Mouse (Mus musculus) hindbrain, embryonic 13.5 days (tissue): ENCODE results near the gene Rprd1b. TPM values are rescaled to one million over a fixed set of nuclear protein-coding genes. Genes with fewer than 3 reads are reported as not detected.

ENCODE experiments used
- ATAC-seq: fragments of 200-750 bp; cut with Nextera tagmentation; 2 replicates; pipeline ENCODE4 v1.8.0; 2017; ENCODE audit warnings: moderate TSS enrichment; ENCODE audit not compliant: low FRiP score
- H3K27ac ChIP-seq: fragments of 300-500 bp; sonication (generic); 2 replicates; pipeline ENCODE4 v1.5.1; 2015; ENCODE audit warnings: inconsistent platforms, mild to moderate bottlenecking, moderate library complexity
- H3K27me3 ChIP-seq: fragments of 300-500 bp; sonication (generic); 2 replicates; pipeline ENCODE4 v1.6.1; 2015; ENCODE audit warnings: mild to moderate bottlenecking, inconsistent platforms
- H3K36me3 ChIP-seq: fragments of 300-500 bp; sonication (generic); 2 replicates; pipeline ENCODE4 v1.6.1; 2015; ENCODE audit warnings: mild to moderate bottlenecking, inconsistent platforms
- H3K4me1 ChIP-seq: fragments of 300-500 bp; sonication (generic); replicated peaks from 2 replicates; pipeline ENCODE4 v1.6.1; 2015; ENCODE audit warnings: inconsistent platforms
- H3K4me2 ChIP-seq: fragments of 300-500 bp; sonication (generic); 2 replicates; pipeline ENCODE4 v1.6.1; 2015; ENCODE audit warnings: inconsistent platforms, mild to moderate bottlenecking, moderate library complexity
- H3K4me3 ChIP-seq: fragments of 300-500 bp; sonication (generic); 2 replicates; pipeline ENCODE4 v1.5.1; 2015; ENCODE audit warnings: mild to moderate bottlenecking, inconsistent platforms
- H3K9ac ChIP-seq: fragments of 300-500 bp; sonication (generic); 2 replicates; pipeline ENCODE4 v1.6.1; 2015; ENCODE audit warnings: mild to moderate bottlenecking, inconsistent platforms
- H3K9me3 ChIP-seq: fragments of 300-500 bp; sonication (generic); 2 replicates; pipeline ENCODE4 v1.6.1; 2016; ENCODE audit warnings: inconsistent platforms
- WGBS: fragments of 180-500 bp; shearing (Covaris S2); methylation state at CpG from one replicate; pipeline ENCODE4 v1.1.7; 2015; 5-methylcytosine and 5-hydroxymethylcytosine counted together
- polyA plus RNA-seq: library from polyadenylated mRNA; unstranded; fragments of >200 nt; fragmentation: Nextera tagmentation; extraction: Ambion mirVana; gene quantifications from 2 replicates; pipeline ENCODE4 v1.2.1, GENCODE M21; 2015

Gene Rprd1b
- polyA plus RNA-seq, 1 experiment from 2014 or later = 39.8 TPM

DNA sequence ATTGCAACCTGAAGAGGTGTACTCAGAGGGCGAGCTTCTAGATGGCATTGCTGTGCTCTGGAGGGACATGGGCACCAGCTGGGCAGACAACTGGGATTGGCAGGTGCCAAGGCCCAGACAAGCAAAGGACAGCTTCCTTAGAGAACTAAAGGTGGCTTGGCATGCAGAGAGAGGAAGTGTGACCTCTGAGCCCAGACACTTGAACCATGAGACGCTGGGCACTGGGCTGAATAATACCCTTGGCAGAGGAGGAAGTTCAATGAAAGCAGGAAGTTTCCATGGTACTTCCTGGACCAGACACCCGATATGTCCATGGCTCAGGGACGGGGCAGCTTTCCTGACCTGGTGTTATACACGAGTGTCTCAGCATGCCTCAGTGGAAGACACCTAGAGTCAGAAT lies 146.1 kb downstream of the Rprd1b start:
- Histone ChIP-seq H3K9me3 (peaks cover 5% of the 10 kb centered on the region; the same call in 1 of the 2 replicates), H3K27me3 (0 out of 2 replicates have a peak, but pooled peaks cover 3% of the 10 kb centered on the region), H3K4me3 (no peak overlapping the region), H3K36me3 (no peaks in the 10 kb centered on the region), H3K27ac (no peak overlapping the region), H3K4me1 (peaks cover 30% of the 10 kb centered on the region), H3K9ac (no peak overlapping the region), H3K4me2 (no peak overlapping the region)
- 84% methylated on average over 5 of the region's 5 CpGs for WGBS
- no peak for ATAC-seq

DNA sequence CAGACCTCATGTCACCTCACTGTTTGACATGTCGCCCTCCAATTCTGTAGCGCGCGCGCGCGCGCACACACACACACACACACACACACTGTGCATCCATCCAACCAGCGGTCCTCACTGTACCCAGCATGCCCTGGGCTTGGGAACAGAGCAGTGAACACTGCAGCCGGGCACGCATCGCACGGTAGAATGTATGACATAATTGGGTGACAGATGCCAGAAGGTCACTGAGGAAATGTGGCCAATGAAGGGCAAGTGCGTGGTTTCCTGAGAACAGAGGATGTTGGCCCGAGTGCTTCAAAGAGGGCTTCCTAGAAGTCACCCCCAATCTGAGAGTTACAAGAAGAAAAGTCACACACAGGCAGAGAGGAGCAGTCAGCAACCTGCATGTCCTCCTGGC lies 146.7 kb downstream of the Rprd1b start:
- H3K36me3 ChIP-seq = no peaks in the 10 kb centered on the region
- no peak overlapping the region for H3K27ac ChIP-seq
- 0 out of 2 replicates have a peak, but pooled peaks cover 3% of the 10 kb centered on the region for H3K27me3 ChIP-seq
- H3K4me2 ChIP-seq = no peak overlapping the region
- 89% methylated on average over 15 of the region's 15 CpGs for WGBS
- no peak for ATAC-seq
- no peak overlapping the region for H3K4me3 ChIP-seq
- no peak overlapping the region for H3K9ac ChIP-seq
- peaks cover 5% of the 10 kb centered on the region; the same call in 1 of the 2 replicates for H3K9me3 ChIP-seq
- peaks cover 35% of the 10 kb centered on the region for H3K4me1 ChIP-seq

DNA sequence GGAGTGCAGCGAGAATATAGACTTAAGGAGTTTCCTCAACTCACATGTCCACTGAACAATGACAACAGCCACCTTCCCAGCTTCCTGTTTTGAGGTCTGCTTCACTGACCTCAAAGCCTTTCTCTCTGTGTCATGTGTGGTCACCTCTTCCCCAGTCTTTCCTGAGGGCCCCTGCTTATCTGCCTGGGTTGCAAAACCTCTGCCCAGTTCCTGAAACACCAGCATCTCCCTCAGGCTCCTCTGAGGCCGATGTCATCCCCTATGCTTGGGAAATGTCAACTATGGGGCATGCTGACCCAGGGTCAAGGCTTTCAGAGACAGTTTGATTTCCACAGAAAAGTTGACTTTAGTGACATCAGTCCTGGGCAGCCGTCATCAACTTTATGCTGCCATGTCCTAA lies 147.1 kb downstream of the Rprd1b start:
- 88% methylated on average over 3 of the region's 3 CpGs for WGBS
- H3K9ac ChIP-seq = no peak overlapping the region
- H3K4me3 ChIP-seq = no peak overlapping the region

DNA sequence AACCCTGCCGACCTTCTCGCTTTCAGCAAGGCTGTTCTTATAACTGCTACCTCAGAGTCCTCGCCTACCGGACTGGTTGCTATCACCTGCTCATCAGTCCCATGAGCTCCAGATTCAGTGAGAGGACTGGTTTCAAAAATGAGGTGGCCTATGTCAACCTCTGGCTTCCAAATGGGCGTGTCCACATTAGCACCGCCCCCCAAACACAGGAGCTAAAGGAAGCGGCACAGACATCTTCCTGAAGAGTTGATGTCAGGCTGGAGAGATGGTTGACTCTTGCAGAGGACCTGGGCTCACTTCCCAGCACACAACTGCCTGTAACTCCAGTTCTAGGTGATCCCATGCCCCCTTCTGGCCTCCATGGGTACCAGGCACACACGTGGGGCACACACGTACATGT lies 148.5 kb downstream of the Rprd1b start:
- Histone ChIP-seq H3K4me1 (peaks cover 44% of the 10 kb centered on the region), H3K4me3 (no peak overlapping the region), H3K36me3 (no peaks in the 10 kb centered on the region), H3K27ac (peak overlapping the region; percentile 82), H3K9ac (no peak overlapping the region), H3K4me2 (no peak overlapping the region), H3K9me3 (peaks cover 1% of the 10 kb centered on the region; the same call in 1 of the 2 replicates), H3K27me3 (0 out of 2 replicates have a peak, but pooled peaks cover 3% of the 10 kb centered on the region)
- whole genome bisulfite sequencing = 93% methylated on average over 9 of the region's 9 CpGs
- ATAC-seq = no peak

More for the DNA sequence above, 147.1 kb downstream of the Rprd1b start:
- no peaks in the 10 kb centered on the region for H3K36me3 ChIP-seq
- no peak overlapping the region for H3K4me2 ChIP-seq
- H3K4me1 ChIP-seq = peaks cover 36% of the 10 kb centered on the region
- H3K27ac ChIP-seq = no peak overlapping the region
- peaks cover 5% of the 10 kb centered on the region; the same call in 1 of the 2 replicates for H3K9me3 ChIP-seq
- H3K27me3 ChIP-seq = 0 out of 2 replicates have a peak, but pooled peaks cover 3% of the 10 kb centered on the region
- no peak for ATAC-seq

DNA sequence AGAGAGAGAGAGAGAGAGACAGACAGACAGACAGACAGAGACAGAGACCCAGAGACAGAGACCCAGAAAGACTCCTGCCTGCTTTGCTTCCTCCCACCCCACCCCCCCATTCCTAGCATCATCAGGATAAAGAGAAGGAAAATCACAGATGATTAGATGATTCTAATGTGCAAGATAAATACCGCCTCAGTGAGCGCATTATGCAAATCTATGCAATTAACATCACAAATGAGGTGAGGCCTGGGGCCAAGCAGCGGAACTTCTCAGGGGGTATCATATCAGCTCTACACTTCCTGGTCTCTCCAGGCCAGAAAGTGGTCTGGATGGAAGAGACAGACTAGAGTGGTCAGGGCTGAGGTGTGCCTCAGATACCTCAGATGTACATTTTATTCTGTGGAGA lies 149.3 kb downstream of the Rprd1b start:
- H3K27me3 ChIP-seq = 0 out of 2 replicates have a peak, but pooled peaks cover 3% of the 10 kb centered on the region
- WGBS = 24% methylated on average over 3 of the region's 3 CpGs
- H3K27ac ChIP-seq = peak overlapping the region; percentile 82
- no peaks in the 10 kb centered on the region for H3K36me3 ChIP-seq
- no peak overlapping the region for H3K4me3 ChIP-seq
- H3K4me2 ChIP-seq = no peak overlapping the region
- ATAC-seq = no peak
- no peaks in the 10 kb centered on the region for H3K9me3 ChIP-seq
- peaks cover 52% of the 10 kb centered on the region for H3K4me1 ChIP-seq
- H3K9ac ChIP-seq = no peak overlapping the region

DNA sequence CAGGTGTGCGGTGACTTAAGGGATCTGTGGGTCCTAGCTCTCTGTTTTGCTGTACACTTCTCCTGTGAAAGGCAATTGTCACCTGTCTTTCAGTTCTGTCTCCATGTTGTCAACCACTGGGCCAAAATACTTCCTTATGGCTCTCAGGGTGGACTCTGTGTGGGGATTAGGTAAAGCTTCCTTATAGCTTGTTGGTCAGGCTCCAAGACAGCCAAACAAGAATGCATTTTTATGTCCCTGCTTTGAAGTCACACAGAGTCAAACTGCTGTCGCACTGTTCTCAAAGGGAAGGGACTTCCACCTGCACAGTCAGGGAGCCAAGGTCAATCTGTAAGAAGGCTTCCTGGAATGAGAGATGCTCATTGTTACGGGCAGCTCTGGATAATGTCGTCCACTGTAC lies 149.8 kb downstream of the Rprd1b start:
- Histone ChIP-seq H3K4me3 (no peak overlapping the region), H3K9me3 (no peaks in the 10 kb centered on the region), H3K4me1 (peaks cover 55% of the 10 kb centered on the region), H3K9ac (no peak overlapping the region), H3K27ac (peak overlapping the region; percentile 82), H3K36me3 (no peaks in the 10 kb centered on the region), H3K27me3 (0 out of 2 replicates have a peak, but pooled peaks cover 3% of the 10 kb centered on the region), H3K4me2 (no peak overlapping the region)
- WGBS = 77% methylated on average over 4 of the region's 4 CpGs
- no peak for ATAC-seq

DNA sequence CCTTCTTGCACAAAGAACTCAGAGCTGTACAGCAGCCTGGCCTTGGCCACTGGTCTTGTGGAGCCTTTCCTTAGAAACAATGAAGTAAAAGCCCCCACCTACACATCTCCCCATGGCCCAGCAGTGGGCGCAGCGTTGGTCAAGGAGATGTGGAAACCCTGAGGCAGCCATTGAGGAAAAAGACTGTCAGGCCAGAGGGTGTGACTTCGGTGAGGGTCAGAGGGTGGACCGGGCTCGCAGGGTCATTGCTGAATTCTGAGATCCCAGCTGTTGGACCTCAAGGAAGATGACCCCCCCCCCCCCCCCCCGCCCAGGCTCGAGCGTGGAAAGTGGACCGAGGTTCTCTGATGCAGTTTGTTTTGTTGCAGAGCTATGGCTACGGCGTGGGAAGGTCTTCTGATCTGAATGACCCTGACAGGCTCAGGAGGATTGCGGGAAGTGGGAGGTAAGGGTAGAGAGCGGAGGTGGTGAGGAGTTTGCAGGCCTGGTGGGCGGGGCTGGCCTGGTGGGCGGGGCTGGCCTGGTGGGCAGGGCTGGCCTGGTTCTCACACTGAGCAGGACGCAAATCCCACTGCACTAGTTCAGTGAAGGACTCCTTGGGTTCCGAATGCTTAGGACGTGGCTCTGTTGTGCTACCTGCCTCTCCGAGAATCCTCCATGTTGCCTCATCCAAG lies 150.5 kb downstream of the Rprd1b start:
- peak overlapping the region; percentile 46 for H3K4me2 ChIP-seq
- H3K9ac ChIP-seq = peak overlapping the region; percentile 24; the same call in 1 of the 2 replicates
- H3K36me3 ChIP-seq = no peaks in the 10 kb centered on the region
- 8% methylated on average over 19 of the region's 19 CpGs for WGBS
- H3K27me3 ChIP-seq = 0 out of 2 replicates have a peak, but pooled peaks cover 3% of the 10 kb centered on the region
- peak; percentile 40 for ATAC-seq
- no peaks in the 10 kb centered on the region for H3K9me3 ChIP-seq
- H3K4me1 ChIP-seq = peaks cover 61% of the 10 kb centered on the region
- H3K4me3 ChIP-seq = peak overlapping the region; percentile 13; the same call in 1 of the 2 replicates
- H3K27ac ChIP-seq = peak overlapping the region; percentile 93

DNA sequence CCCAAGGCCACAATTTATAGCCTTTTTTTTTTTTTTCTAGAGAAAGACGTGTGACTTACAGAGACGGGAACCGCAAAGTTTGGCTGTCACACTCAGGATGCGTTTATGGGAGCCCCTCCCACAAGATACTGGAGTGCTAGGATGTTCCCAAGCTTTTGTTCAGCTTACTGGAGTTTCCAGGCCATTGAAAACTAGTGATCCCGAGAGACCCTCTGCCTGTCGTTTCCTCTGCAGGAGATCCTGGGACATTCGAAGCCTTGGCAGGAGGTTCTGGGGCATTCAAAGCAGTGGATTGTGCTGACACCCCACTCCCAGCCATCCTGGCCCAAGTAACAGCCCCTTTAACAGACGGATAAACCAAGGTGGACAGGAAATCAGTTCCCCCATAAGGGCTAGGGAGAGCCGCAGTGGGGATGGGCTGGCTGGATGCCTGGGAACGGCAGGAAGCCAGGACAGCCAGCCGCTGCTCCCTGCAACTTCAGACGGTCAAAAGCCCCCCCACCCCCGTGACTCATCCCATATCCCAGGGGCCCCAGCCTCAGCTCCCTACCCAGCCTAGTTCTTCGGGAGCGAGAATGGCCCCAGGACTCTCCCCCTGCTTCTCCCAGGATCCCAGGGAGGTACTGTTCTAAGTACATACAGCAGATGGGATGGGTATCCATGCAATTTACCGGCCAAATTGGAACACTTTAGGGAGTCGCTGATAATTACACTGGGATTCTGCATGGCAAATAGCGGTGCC lies 151.2 kb downstream of the Rprd1b start:
- H3K4me1 ChIP-seq = peaks cover 61% of the 10 kb centered on the region
- H3K27me3 ChIP-seq = 0 out of 2 replicates have a peak, but pooled peaks cover 3% of the 10 kb centered on the region
- peak overlapping the region; percentile 24; the same call in 1 of the 2 replicates for H3K9ac ChIP-seq
- H3K4me3 ChIP-seq = peak overlapping the region; percentile 13; the same call in 1 of the 2 replicates
- H3K36me3 ChIP-seq = no peaks in the 10 kb centered on the region
- peak overlapping the region; percentile 93 for H3K27ac ChIP-seq
- 13% methylated on average over 18 of the region's 18 CpGs for WGBS
- ATAC-seq = no peak
- H3K9me3 ChIP-seq = no peaks in the 10 kb centered on the region
- peak overlapping the region; percentile 46 for H3K4me2 ChIP-seq

DNA sequence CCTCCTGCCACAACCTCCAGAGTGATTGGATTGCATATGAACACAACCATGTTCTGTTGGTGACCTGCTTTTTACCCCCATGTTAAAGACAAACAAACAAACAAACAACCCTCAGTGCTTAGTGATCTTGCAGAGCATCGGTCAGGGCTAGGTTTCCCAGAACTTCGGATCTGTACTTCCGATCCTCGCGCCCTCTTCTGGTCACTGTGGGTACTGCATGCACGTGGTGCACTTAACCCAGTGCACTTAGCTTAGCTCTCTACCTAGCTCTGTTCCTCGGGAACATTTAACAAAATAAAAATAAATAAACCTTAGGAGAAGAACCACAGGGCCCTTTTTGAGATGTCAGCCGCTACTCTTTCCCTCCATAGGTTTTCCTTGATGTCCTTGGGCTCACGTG lies 152.5 kb downstream of the Rprd1b start:
- H3K9ac ChIP-seq = no peak overlapping the region
- H3K4me1 ChIP-seq = peaks cover 61% of the 10 kb centered on the region
- peak overlapping the region; percentile 93 for H3K27ac ChIP-seq
- no peaks in the 10 kb centered on the region for H3K9me3 ChIP-seq
- H3K27me3 ChIP-seq = no peaks in the 10 kb centered on the region
- WGBS = 43% methylated on average over 9 of the region's 9 CpGs
- no peak overlapping the region for H3K4me2 ChIP-seq
- no peaks in the 10 kb centered on the region for H3K36me3 ChIP-seq
- H3K4me3 ChIP-seq = no peak overlapping the region
- no peak for ATAC-seq

Other genes with a start within 250 kb of the Rprd1b start
- gene Vstm2l, start 113.8 kb upstream of the Rprd1b start, polyA plus RNA-seq = 16.9 and 21.6 TPM in 2 replicates
- 17.7 and 18.5 TPM in 2 replicates for gene Tti1, start 64 bp upstream of the Rprd1b start, polyA plus RNA-seq
- 10.1 TPM in 2 replicates for gene Tgm2, start 117.9 kb downstream of the Rprd1b start, polyA plus RNA-seq
- gene D630003M21Rik, start 200.7 kb downstream of the Rprd1b start, polyA plus RNA-seq = 2.0 and 3.1 TPM in 2 replicates
- not detected in 2 replicates for gene Bpi, start 229.6 kb downstream of the Rprd1b start, polyA plus RNA-seq